Mouse (Mus musculus) kidney, postnatal 14 days (tissue): ENCODE data around the gene Spred2.

Experiments
- DNase-seq: peaks from one replicate; pipeline ENCODE4 v3.0.0; 2022; ENCODE audit warnings: mixed read lengths

Gene Spred2

GRCm38 (mm10) chr11:19986871-19987755, 62.9 kb downstream of the Spred2 start:
- peak; percentile 49 for DNase-seq

DNA sequence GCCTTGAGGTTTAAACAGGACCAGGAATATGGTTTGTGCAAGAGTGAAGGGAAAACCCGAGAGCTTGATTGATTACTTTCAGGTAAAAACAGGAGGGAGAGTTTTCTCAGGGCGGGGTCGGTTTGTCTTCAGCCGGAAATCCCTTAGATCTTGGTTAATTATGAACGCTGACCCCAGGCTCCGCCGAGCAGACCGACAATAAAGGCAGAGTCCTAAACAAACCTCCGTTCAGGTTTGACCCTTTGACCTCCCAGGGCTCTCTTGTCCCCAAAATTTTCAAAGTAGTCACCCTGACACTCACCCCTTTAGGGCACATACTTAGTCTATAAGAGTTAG, 63.5 kb downstream of the Spred2 start:
- DNase-seq = no peak

- DNase-seq = no peak
These were observed 64.0 kb downstream of the Spred2 start for GRCm38 (mm10) chr11:19988224-19988623.

DNA sequence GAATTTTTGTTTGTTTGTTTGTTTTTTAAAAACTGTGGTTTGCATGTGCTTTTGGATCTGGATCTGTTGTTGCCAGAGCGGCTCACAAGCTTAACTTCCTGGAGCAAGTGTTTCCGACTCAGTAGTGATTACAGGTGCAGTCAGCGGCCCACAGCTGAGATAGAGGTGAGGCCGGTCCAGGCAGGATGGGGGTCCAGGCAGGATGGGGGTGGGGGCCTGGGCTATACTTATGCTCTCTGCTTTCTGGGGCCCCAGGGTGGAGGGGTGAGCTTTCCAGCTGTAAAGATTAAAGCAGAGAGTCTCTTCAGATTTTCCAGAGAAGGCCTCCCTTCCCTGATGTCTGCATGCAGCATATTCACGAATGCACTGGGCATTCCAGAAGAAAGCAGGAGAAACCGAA, 64.5 kb downstream of the Spred2 start:
- no peak for DNase-seq

DNA sequence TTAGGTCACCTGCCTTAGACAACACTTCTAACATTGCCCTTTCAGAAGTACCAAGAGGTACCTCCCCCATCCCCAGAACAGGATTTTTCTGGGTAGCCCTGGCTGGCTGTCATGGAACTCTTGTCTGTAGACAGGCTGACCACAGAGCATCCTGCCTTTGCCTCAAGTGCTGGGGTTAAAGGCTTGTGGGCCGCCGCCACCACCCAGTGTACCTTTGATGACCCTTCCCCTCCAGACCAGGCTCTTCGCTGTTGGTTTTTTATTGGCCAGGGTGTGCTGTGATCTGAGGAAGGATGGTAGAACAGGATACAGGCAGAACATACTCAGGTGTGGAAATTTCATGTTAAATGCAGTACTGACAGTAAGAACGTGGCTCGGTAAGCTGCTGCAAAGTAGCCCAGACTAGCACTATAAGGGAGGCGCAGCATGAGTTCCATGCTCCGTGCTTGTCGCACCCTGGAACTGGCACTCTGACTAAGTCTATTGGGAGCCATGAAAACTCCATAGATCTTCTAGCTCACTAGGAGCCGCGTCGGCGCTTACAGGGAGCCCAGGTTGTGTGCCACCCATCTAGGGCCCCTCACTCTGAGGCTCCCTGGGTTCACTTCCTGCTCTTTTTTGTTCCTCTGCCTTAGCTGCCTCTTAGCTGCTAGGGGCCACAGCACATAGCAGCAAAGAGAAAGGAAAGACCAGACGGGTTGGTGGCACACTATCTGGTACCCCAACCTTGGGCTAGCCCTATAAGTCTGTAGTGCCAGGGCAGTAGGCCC, 65.2 kb downstream of the Spred2 start:
- no peak for DNase-seq

GRCm38 (mm10) chr11:19990731-19991130, 66.6 kb downstream of the Spred2 start:
- no peak for DNase-seq

DNA sequence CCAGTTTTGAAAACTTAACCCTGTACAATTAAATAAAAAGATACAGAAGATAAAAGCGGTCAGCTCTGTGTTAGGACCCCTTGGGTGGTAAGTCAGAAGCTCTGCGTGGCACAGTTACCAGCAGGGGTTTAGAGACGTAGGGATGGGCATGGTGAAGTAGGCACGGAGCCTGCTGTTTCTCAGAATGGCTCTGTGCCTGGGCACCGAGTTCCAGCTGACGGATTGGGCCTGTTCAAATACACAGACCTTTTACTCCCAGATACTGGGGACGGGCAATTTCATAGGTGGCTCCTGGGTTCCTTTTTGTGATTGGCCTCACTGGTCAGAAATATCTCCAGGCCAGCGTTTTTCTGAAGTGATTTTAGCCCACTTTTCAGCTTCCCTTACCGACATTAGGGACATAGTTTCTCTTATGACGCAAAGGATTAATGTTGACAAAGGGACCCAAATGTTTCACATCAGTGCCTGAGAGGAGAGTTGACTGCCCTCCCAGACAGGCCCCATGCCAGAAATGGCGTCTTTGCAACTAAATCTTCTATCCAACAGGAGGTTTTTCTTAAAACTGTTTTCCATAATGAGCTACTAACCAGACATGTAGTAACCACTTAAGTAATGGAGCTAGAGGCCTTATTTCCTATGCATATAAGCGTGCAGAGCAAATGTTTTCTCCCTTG, 67.3 kb downstream of the Spred2 start:
- peak; percentile 65 for DNase-seq

DNA sequence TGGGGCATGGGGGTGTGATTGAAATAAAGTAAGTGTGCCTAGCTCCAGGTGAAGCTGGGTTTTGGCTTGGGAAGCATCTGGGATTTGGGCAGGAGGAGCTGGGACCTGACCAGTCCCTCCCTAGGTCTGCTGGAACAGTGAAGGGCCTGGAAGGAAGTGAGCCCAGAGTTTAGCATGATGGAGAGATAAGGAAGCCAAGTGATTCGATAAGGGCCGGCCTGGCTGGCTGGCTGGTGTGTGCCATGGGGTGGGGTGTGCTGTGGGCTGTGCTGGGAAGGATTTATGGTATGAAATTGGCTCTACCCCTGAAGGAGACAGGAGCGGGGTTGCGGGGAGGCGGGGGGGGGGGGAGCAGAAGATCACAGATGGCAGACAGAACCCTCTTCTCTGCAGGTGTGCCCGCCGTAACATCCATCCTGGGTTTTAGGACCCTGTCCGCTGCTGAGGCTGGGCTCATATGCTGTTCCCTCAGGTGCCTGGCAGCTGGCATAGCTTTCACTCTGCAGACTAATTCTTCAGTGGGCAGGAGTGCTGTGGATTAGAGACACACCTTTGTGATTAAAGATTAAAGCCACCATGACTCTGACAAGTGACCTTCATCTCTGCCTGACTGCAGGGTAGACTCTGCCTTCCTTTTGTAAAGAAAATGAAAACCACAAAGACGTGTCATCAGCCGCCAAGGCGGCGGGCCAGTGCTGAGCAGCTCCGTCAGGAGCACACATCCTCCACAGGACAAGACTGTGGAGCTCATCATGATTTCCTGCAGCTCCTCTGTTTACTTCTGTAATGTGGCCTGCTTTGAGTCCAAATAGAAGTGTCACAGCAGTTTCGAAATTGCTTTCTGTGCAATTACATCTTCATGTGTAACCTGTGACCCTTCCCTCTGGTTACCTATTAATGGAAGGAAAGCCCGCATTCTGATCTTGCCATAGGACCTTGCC, 68.4 kb downstream of the Spred2 start:
- peak; percentile 43 for DNase-seq

GRCm38 (mm10) chr11:19993753-19994152, 69.6 kb downstream of the Spred2 start:
- no peak for DNase-seq

- no peak for DNase-seq
These were observed 70.2 kb downstream of the Spred2 start for GRCm38 (mm10) chr11:19994262-19994790.

- DNase-seq = peak; percentile 49
These were observed 73.8 kb downstream of the Spred2 start for GRCm38 (mm10) chr11:19997940-19998339.

- no peak for DNase-seq
These were observed 78.7 kb downstream of the Spred2 start for GRCm38 (mm10) chr11:20002883-20003282.

- no peak for DNase-seq
These were observed 83.5 kb downstream of the Spred2 start for GRCm38 (mm10) chr11:20007701-20008100.

DNA sequence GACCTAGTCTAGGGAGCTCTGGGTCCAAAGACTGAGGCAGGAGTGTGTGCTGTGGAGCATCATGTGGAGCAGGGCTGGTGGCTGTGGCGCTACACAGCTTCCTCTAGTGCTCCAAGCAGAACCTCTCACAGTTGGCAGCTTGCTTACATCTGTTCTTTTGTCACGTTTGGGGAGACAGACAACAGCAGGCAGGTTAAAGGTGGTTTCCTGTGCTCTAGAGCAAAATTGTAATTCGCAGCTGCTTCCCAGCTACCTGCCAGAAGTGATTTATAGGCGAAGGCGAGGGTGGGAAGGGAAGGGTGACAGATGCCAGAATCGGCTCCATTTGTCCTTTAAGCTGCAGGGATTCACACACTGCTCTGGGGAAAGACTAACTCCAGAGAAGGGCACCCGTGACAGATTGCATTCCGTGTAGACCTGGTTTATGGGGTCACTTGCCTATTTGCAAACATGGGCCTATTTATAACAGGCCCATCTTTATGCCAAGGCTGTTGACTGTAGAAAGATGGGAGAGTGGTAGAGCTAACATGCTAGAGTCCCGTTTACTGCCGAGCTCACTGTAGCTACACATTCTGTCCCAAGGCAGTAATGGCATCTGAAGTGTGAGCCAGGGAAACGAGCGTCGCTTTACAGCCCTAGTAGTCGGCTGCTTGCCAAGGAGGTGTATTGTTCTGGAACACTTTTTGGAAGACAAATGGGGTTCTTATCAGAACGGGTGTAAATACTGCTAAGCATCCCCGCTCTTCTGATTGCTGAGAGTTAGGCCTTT, 87.2 kb downstream of the Spred2 start:
- DNase-seq = peak; percentile 63

- DNase-seq = no peak
These were observed 89.2 kb downstream of the Spred2 start for GRCm38 (mm10) chr11:20013366-20013765.

GRCm38 (mm10) chr11:20017937-20018336, 93.8 kb downstream of the Spred2 start:
- DNase-seq = no peak

- no peak for DNase-seq
These were observed 94.7 kb downstream of the Spred2 start for GRCm38 (mm10) chr11:20018905-20019304.

- DNase-seq = no peak
These were observed 96.5 kb downstream of the Spred2 start for GRCm38 (mm10) chr11:20020720-20021119.

- no peak for DNase-seq
These were observed 98.3 kb downstream of the Spred2 start for GRCm38 (mm10) chr11:20022462-20022861.

- DNase-seq = no peak
These were observed 98.8 kb downstream of the Spred2 start for GRCm38 (mm10) chr11:20022911-20023482.

GRCm38 (mm10) chr11:20025899-20026298, 101.7 kb downstream of the Spred2 start:
- peak; percentile 44 for DNase-seq
